Mouse (Mus musculus): ENCODE results near the gene Ppp6r2.

Gene Ppp6r2

DNA sequence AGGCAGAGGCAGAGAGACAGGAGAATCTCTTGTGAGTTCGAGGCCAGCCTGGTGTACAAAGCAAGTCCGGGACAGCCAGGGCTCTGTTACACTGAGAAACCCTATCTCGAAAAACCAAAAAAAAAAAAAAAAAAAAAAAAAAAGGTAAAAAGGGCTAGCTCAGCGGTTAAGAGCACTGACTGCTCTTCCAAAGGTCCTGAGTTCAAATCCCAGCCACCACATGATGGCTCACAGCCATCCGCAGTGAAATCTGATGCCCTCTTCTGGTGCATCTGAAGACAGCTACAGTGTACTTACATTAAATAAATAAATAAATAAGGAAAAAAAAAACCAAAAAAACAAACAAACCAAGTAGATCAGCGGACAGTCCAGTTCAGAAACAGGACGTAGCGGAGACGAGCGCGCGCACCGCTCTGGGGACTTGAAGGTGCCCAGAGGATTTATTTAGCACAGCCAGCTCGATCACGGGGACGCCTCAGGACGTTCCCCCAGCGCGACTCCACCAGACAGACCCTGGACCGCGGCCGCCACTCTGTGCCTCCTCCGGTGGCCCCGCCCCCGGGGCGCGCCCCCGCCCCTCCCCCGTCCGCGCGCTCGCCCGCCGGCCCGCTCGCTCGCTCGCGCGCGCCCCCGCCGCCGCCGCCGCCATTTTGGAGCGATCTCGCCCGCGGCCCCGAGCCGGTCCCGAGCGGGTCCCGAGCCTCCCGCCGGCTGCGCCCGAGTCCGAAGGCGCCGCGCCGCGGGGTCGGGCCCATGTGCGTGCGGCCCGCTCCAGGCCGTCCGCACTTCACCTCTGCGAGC lies at the start of gene Ppp6r2:
Ppp6r2 (plus strand) TSS at position 639 of the 801 bp plus-strand sequence.
- in situ Hi-C loops (cut with MseI, MboI) = no loop called here

DNA sequence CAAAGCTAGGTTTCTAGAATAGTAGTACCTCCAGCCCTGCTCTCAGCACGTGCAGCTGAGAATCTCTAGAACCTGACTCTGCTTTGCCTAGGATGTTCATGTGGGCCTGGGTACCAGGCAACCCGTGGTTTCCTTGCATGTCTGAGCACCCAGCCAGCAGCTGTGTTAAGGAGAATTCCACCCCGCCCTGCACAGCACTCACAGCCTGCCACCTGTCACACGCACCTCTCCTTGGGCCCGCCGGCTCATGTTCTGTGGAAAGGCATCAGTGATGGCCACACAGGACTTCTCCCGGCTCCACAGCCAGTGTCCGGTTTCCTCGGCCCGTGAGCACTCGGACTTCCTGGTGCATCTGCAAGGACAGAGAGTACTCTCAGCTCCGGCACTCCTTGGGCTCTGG lies 45.9 kb upstream of the Ppp6r2 start:
- in situ Hi-C loops (cut with MseI, MboI) = no loop called here

DNA sequence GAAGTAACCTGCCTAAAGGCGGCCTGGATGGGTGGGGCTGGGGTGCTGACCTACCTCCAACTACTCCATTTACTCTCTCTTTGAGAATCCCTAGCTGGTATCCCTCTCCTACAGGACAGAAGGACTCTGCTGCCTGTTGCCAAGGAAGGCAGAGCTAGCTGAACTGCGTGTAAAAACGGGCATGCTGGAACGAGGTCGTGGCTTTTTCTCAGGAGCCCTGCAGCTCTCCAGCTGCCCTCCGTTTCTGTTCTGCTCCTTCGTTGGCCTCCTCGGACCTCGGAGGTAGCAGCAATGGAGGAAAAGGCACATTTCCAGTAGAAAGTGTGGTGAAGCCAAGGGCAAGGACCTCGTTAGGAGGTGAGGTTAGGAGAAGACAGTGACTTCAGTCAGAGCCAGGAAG lies 42.4 kb upstream of the Ppp6r2 start:
- in situ Hi-C loops (cut with MseI, MboI) = no loop called here

DNA sequence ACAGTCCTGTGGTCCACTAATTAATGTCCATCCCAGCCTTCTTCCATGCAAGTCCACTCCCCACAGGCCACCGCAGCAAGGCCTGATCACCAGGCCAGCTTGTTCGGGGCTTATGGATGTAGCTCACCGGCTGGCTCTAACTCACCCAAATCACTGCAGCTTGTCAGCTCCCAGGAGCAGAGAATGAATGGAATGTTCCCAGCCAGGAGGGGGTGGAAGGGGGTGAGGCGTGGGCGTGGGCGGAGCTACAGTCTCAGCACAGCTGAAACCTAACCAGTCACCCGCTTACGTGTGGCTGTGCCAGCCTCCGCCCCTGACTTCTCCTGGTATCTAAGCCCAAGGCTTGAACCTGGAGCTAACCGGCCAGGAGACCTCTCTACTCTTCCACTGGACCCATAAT lies 41.9 kb upstream of the Ppp6r2 start:
- in situ Hi-C loops (cut with MseI, MboI) = no loop called here

DNA sequence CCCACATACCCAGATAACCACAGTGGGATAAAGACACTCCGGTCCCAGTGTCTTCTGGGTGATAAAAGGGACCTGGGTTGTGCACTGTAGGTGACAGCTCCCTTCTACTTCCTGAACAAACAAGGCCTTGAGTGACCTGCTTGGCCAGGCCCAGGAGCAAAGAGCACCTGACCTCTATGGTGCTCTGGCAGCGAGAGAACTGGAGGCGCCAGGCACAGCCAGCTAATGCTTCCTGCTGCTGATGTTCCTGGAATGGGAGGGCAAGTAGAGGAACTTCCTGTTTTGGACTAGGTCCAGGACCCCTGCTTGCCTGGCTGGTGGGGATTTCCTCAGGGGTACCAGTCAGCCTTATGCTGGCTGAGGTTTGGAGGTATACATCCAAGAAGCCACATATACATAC lies 41.3 kb upstream of the Ppp6r2 start:
- in situ Hi-C loops (cut with MseI, MboI) = no loop called here

DNA sequence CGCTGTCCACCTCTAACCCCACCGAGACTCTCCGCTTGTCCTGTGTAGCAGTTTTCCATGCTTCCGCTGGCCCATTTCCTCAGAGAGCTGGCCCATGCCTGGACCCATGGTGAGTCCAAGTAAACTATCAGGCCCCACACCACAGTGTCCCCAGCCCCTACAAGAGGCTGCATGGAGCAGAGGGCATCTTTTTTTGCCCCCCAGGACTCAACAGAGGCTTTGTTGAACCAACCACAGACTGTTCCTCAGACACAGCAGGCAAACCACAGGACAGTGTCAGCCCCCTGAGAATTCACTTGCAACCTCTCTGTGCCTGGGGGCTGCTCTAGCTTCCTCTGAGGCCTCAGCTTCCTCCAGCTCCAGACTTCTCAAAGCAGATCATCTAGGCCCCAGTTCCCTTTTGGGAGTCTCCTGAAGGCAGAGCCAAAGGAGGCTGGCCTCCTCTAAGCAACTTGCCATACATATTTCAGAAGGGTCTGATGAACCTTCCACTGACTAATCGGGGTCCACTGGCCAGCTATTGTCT lies 39.8 kb upstream of the Ppp6r2 start:
- in situ Hi-C loops (cut with MseI, MboI) = no loop called here

DNA sequence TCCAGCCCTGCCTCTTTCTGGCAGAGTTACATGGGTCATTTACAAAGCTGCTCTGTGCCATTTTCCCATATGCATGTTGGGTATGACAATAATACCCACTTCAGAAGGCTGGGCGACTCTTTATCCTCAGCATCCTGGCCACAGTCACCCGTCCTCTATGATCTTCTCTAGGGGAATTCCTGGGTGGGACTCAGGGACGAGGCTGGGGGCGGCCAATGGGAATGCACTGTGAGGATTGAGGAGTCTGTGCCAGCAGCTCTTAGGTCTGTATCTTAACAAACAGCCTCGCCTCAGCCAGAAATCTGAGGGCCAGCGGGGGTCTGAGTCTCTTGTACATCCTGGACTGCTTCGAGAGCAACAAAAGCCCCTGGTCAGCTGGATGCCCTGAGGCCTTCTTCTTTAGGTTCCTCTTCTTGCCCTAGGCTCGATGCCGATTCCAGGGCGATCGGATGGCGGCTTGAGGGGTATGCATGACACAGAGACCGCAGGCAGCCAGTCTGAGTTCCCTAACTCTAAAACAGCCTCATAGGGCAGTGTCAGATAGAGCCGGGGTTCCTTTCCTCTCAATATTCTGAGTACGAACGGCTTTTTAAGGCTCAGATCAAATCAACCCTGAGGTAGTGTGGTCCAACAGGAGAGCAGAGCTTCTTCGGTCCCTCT lies 38.9 kb upstream of the Ppp6r2 start:
- in situ Hi-C loops (cut with MseI, MboI) = no loop called here

DNA sequence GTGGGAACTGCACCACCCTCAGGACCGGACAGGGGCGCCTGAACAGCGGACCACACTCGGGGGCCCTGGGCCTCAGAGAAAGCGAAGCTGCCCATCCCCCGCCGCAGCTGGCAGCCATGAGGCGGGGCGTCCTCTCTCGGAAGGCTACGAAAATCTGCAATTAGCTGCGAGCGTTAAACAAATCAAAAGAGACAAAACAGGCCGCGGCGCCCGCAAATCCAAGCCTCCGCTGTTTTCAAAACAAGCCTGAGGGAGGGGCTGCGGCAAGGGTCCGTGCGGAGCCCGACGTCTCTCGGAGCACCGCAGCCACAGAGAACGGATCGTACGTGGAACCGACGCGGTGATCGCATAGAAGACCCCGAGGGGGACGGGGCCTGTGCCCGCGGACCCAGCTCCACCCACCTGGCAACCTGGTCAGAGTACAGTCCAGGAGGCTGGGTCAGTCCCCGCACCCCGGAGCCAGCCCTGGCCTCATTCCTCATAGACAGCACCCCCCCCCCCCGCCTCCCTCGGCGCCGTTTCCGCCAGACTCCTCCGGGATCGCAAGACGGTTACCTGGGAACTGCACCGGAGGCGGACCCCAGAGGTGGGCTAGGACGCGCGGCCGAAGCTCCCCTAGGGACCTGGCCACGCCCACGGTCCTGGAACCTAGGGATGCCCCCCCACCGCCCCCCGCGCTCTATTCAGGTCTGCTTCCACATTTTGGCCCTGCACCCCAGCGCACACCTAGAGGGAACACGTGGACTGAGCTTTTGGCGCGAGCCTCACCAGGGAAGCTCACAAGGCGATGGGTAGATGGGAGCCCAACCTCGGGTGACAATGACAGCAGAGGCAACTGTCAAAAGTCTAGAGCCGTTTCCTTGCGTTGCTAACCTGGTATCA lies 38.1 kb upstream of the Ppp6r2 start:
- in situ Hi-C loops (cut with MseI, MboI) = no loop called here

DNA sequence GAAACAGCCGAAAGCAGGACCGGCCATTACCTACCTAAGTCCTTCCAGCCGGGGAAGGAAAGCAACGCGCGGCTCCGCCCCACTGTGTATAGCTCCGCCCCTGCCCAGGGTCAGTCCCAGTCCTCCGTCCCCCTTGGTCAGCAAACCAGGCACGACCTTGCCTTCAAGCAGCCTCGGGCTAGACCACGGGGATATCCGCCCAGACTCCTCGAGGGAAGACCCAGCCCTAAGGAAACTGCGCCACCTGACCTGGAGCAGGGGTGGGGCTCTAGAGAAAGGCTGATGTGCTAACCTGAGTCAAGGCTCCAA lies 37.5 kb upstream of the Ppp6r2 start:
- in situ Hi-C loops (cut with MseI, MboI) = no loop called here

DNA sequence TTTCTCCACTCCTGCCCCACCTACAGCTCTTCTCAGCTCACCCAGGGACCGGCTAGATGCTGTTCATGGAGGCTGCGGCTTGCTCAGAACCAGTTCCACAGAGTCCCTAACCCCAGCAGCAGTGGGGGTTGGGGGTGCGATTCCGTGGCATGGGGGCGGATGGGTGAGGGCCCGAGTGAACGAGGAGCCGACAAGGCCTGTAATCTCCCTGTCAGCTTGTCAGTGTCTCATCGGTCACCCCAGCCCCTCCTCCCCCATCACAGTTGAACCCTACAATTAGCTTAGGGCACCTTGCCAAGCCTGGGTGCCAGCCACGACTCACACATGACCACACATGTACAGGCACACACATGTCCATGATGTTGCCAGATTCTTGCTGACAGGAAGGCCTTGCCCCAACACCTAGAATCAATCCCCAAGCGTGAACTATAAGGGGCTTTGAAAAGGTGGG lies 36.4 kb upstream of the Ppp6r2 start:
- in situ Hi-C loops (cut with MseI, MboI) = no loop called here

DNA sequence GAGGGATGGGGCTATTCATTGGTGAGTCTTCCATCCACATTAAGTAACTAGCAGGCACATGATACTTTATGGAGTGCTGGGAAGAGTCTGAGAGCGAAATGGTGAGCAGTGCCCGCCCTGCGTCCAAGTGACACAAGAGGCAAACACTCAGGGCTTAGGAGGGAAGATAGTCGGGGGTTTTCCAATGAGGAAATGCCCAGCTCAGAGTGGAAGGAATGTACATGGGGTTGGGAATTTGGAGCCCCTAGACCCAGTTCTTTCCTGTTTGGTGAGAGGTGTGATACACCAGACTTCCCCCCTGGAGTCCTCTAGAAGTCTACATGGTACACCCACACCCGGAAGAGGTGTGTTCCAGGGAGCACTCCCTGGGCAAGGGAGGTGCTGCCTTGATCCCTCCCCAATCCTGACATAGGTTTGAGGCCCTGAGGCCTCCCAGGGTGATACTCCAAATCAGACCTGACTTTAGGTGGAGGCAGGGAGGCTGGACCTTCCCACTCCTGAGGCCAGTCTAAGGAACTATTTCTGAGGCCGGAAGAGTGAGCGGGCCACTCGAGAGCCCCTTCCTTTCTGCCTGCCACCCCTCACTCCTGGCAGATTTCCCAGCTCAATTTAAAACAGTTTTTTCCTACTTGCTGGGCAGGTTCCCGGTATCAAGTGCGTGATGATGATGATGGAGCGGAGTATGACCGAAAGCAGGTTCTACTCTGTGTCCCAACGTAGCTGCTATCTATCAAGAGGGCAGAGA lies 35.8 kb upstream of the Ppp6r2 start:
- in situ Hi-C loops (cut with MseI, MboI) = no loop called here

DNA sequence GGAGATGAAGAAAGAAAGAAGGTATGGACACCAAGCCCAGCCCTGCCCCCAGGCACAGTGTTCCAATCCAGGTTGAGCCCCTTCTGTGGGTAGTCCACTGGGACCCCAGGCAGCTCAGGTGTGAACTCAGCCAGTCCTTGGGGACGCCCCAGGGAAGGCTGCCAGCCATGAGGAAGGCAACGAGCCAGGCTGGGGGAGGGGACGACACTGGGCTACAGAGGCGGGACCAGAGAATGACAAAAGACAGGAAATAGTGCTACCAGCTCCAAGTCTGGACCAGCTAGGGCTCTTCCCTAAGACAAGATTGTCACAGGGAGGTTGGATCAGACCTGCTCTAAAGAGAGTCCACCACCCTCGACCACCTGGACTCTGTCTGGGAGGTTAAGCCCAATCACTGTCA lies 34.2 kb upstream of the Ppp6r2 start:
- in situ Hi-C loops (cut with MseI, MboI) = no loop called here

DNA sequence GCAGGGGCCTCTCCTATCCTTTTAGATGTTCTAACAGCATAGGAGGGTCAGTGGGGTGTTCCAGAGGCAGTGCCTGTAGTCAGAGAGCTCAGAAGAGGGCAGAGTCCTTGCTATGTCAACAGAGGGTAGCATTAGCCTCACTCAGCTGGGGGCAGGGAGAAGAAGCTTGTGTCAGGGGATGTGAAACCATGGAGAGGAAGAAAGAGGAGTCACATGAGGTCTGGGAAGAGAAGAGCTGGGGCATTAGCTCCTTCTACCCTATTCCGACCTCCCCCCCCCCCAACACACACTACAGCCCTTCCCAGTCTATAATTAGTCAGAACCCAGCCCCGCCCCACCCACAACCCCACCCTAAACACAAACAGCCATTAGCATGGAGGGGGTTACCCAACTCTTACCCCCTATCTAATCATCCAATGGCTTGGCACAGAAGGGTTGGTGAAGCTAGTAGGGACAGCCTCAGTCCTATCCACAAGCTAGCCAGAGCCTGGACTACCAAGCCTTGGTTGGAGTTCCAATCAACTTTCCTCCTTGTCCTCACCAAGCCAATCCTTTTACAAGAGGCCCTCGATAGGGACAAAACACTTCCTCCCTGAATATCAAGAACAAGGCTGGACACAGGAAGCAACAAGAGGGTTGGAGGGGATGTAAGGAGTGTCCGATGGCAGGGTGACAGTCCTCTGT lies 33.6 kb upstream of the Ppp6r2 start:
- in situ Hi-C loops (cut with MseI, MboI) = no loop called here

DNA sequence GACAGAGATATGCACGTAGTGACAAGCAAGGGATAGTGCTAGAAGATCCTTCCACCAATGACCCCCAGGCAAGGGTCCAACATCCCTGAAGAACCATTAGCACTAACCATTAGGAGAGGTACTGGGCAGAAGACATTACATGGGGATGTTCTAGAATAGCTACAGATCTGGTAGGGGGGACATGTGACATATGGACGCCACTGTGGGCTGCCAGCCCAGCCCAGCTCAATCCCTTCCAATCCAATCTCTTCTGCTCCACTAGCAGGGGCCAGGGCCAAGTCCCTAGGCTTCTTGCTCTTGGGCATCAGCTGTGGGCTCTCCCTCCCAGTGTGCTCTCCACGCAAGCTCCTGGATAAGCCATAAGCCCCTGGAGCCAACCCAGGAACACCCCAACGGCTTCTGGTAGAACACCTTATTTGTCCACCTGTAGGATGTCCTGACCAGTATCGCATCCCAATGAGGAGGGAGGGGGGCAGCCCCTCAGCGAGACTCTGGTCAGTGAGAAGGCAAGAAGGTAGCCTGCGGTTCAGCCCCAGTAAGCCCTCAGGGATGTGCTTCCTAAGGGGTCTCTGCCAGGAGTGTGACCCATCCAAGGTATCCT lies 33.0 kb upstream of the Ppp6r2 start:
- in situ Hi-C loops (cut with MseI, MboI) = no loop called here

DNA sequence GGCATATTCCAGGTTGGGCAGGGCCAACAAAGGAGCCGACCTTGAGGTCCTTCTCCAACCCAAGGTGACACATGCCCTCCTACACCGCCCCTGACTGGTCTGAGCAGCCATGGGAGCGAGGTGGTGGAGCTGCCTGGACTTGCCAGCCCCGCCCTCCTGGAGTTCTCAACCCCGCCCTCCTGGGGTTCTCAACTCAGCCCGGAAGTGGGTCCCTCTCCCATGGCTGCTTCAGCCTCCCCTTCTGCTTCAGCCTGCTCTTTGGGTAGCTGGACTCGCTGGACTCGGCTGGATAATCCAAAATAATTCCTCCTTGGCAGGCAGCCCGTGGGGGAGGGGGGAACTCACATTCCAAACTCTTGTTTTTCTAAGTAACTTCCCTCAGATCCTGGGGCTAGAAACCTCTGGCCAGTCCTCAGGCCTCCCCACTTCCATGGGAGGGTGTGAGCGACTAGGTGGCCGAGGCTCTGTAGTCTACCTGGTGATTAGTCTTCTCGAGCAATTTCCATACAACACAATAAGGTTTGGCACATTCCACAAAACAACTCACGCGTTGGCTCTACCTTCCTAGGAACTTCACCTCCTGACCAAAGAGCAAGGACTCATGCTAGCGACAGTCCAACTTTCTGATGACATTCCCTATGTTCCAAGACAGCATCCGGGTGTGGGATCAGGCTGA lies 32.3 kb upstream of the Ppp6r2 start:
- in situ Hi-C loops (cut with MseI, MboI) = no loop called here

DNA sequence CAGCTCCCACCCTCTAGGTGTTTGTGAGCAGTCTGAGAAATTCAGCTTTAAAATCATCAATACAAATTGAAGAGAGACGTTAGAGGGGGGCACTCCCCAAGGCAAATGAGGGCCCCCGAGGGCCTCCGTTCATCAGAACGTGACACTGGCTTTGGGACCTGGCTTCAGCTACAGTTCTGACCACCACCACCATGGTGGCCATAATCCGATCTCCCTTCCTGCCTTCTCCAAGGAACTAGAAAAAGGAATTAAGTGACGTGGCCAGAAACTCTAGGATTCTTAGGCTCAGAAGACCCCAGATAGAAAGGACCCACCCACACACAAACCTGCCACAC lies 31.8 kb upstream of the Ppp6r2 start:
- in situ Hi-C loops (cut with MseI, MboI) = no loop called here

DNA sequence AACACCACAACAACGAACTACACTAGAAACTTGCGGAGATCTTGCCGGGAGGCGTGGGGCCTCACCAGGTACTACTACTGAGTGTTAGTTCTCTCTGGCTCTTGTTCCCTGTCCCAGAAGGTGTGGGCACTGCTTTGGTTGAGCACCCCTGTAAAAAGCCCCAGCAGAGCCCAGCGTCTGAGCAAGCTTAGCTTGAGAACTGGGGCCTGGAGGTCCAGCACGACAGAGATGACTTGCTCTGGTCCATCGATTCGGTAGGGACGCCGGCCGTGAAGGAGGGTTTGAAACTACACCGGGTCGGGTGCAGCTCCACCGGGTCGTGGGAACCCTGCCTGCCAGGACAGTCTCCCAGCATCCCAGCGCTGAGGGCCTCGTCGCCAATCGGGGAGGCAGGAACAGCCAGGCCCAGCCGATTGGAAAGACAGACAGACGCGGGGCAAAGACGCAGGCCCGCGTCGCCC lies 31.2 kb upstream of the Ppp6r2 start:
- in situ Hi-C loops (cut with MseI, MboI) = no loop called here

DNA sequence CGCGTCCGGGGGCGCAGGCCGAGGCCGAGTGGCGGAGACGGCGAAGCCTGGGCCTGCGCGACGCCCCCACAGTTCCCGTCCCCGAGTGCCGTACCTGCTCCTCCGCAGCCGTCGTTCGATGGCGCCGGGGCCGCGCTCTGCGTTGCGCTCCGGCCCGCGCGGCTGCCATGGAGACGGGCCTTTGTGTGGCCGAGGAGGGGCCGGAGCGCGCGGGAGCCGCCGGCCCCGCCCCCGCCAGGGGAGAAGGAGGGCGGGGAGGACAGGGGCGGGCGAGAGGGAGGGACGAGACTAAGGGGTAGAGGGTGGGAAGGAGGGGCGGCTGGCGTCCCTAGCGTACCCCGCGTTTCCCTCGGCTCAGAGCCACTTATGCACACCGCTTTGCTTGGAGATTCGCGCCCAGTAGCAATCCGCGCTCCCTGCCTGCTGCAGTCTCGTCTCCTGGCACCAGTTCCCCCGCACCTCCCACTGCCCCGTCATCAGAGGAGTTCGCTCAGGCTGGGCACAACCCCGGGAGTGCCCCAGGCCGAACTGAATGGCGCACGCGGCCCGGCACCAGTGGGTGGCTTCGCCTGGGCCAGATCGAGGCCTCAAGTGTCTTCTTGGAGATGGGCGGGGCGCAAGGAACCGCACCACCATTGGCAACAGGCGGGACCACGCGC lies 30.7 kb upstream of the Ppp6r2 start, which contains the start of gene Plxnb2:
Plxnb2 (minus strand) TSS at position 218 of the 659 bp plus-strand sequence.
- in situ Hi-C loops (cut with MseI, MboI) = no loop called here

DNA sequence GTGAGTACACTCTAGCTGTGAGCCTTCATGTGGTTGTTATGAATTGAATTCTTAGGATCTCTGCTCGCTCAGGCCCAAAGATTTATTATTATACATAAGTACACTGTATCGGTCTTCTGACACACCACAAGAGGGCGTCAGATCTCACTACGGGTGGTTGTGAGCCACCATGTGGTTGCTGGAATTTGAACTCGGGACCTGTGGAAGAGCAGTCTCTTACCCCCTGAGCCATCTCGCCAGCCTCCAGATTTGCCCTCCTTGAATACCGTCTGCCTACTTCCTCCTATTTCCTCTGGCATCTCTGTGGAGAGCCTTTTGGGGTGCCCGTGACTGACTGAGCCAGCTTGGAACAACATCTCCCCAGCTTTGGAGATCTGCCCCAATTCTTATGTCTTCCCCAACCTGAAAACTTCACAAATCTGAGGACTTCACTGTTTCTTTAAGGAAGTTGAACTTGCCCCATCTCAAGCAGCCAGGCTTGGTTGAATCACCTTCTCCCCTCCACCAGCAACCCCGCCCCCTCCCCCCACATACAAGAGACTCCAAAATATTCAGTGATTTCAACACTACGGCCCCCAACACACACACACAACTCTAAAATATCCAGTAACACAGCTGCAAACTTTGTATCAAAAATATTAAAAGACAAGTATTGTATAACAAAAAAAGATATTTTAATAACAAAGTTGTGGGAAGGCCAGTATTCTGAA lies 29.6 kb upstream of the Ppp6r2 start:
- in situ Hi-C loops (cut with MseI, MboI) = no loop called here
